Mouse (Mus musculus): ENCODE measurements around the gene Fbxo31. TPM values are rescaled to one million over a fixed set of nuclear protein-coding genes. Genes with fewer than 3 reads are reported as not detected.
A peak's percentile ranks its signal among the peaks of the same experiment; 100 is the strongest.

Fbxo31 gene
- polyA plus RNA-seq, 1 experiment from 2014 or later, result 18.4 TPM

GRCm38 (mm10) chr8:121530639-121531038 is 48.0 kb downstream of the Fbxo31 start:
- no peaks in the 10 kb centered on the region for H3K36me3 ChIP-seq (ENCODE audit: insufficient read depth)
- no peak overlapping the region for H3K9ac ChIP-seq
- H3K4me1 ChIP-seq (ENCODE audit: insufficient read depth), result peaks cover 7% of the 10 kb centered on the region; the same call in 1 of the 2 replicates
- ATAC-seq (ENCODE audit: insufficient read depth), result no peak
- H3K9me3 ChIP-seq (ENCODE audit: low read depth, low read length), result no peaks in the 10 kb centered on the region
- WGBS, result 74% methylated on average over 10 of the region's 10 CpGs
- no peak overlapping the region for H3K4me2 ChIP-seq
- no peak overlapping the region for H3K4me3 ChIP-seq (ENCODE audit: low read depth, low read length)
- no peaks in the 10 kb centered on the region for H3K27me3 ChIP-seq (ENCODE audit: insufficient read depth, low read length)
- DNase-seq, result no peak
- H3K27ac ChIP-seq (ENCODE audit: low read depth), result no peak overlapping the region
- TF ChIP-seq CTCF (IDR thresholded peaks at IDR 0.05; ENCODE audit: low read depth), result no peak

DNA sequence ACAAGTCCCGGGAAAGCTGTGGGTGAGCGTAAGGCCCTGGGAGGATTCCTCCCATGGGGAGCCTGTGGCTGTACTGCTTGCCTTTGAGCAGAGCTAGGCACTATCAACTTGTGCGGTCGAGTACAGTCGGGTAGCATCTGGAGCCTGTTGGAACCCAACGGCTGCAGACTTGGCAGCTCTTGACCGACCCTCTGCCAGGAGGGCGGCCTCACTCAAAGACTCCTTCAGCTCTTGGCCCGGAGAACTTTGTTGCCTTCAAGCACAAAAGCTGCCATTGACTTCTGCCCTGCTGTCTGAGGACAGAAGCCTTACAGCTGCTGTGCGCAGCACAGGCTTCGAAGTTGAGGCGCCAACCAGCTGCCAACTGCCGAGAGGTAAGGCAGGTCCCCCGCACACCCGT is 49.8 kb downstream of the Fbxo31 start:
- no peaks in the 10 kb centered on the region for H3K36me3 ChIP-seq (ENCODE audit: insufficient read depth)
- H3K9me3 ChIP-seq (ENCODE audit: low read depth, low read length), result no peaks in the 10 kb centered on the region
- H3K9ac ChIP-seq, result no peak overlapping the region
- peak overlapping the region; percentile 60 for H3K27ac ChIP-seq (ENCODE audit: low read depth)
- no peaks in the 10 kb centered on the region for H3K27me3 ChIP-seq (ENCODE audit: insufficient read depth, low read length)
- no peak overlapping the region for H3K4me2 ChIP-seq
- peaks cover 13% of the 10 kb centered on the region for H3K4me1 ChIP-seq (ENCODE audit: insufficient read depth)
- no peak for TF ChIP-seq CTCF (IDR thresholded peaks at IDR 0.05; ENCODE audit: low read depth)
- peak; percentile 80 for ATAC-seq (ENCODE audit: insufficient read depth)
- peak; percentile 89 for DNase-seq
- no peak overlapping the region for H3K4me3 ChIP-seq (ENCODE audit: low read depth, low read length)
- WGBS, result 55% methylated on average over 15 of the region's 15 CpGs

DNA sequence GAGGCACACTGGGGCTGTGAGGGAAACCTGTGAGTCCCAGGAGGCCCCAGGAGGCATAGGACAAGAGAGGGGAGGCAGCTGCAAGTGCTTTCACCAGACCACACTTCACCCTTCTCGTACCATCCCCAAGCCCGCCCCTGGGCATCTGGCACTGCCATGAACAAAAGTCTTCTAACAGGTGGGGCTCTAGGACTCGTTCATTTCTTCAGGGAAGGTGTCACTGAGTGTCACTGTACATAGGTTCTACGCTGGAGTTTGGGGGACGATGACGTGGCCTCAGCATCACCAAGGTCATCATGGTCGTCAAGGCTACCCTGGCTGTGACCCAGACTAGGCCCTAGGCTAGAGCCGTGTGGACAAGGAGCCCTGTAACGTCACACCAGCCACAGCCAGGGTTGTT is 50.9 kb downstream of the Fbxo31 start:
- 78% methylated on average over 9 of the region's 9 CpGs for WGBS
- H3K27ac ChIP-seq (ENCODE audit: low read depth), result peak overlapping the region; percentile 12; the same call in 1 of the 2 replicates
- H3K9me3 ChIP-seq (ENCODE audit: low read depth, low read length), result no peaks in the 10 kb centered on the region
- no peak overlapping the region for H3K4me2 ChIP-seq
- no peak for TF ChIP-seq CTCF (IDR thresholded peaks at IDR 0.05; ENCODE audit: low read depth)
- DNase-seq, result no peak
- ATAC-seq (ENCODE audit: insufficient read depth), result no peak
- no peaks in the 10 kb centered on the region for H3K27me3 ChIP-seq (ENCODE audit: insufficient read depth, low read length)
- no peak overlapping the region for H3K9ac ChIP-seq
- peaks cover 13% of the 10 kb centered on the region for H3K4me1 ChIP-seq (ENCODE audit: insufficient read depth)
- H3K36me3 ChIP-seq (ENCODE audit: insufficient read depth), result no peaks in the 10 kb centered on the region
- no peak overlapping the region for H3K4me3 ChIP-seq (ENCODE audit: low read depth, low read length)

- Histone ChIP-seq H3K9ac (no peak overlapping the region), H3K9me3 (ENCODE audit: low read depth, low read length) (no peaks in the 10 kb centered on the region), H3K36me3 (ENCODE audit: insufficient read depth) (no peaks in the 10 kb centered on the region), H3K27ac (ENCODE audit: low read depth) (peak overlapping the region; percentile 46; the same call in 1 of the 2 replicates), H3K4me3 (ENCODE audit: low read depth, low read length) (no peak overlapping the region), H3K4me2 (no peak overlapping the region), H3K27me3 (ENCODE audit: insufficient read depth, low read length) (no peaks in the 10 kb centered on the region), H3K4me1 (ENCODE audit: insufficient read depth) (peaks cover 13% of the 10 kb centered on the region)
- peak; percentile 55 for DNase-seq
- 37% methylated on average over 6 of the region's 6 CpGs for WGBS
- no peak for TF ChIP-seq CTCF (IDR thresholded peaks at IDR 0.05; ENCODE audit: low read depth)
- ATAC-seq (ENCODE audit: insufficient read depth), result peak; percentile 10; the same call in 1 of the 2 replicates
Measured at GRCm38 (mm10) chr8:121526811-121527550, 51.6 kb downstream of the Fbxo31 start.

DNA sequence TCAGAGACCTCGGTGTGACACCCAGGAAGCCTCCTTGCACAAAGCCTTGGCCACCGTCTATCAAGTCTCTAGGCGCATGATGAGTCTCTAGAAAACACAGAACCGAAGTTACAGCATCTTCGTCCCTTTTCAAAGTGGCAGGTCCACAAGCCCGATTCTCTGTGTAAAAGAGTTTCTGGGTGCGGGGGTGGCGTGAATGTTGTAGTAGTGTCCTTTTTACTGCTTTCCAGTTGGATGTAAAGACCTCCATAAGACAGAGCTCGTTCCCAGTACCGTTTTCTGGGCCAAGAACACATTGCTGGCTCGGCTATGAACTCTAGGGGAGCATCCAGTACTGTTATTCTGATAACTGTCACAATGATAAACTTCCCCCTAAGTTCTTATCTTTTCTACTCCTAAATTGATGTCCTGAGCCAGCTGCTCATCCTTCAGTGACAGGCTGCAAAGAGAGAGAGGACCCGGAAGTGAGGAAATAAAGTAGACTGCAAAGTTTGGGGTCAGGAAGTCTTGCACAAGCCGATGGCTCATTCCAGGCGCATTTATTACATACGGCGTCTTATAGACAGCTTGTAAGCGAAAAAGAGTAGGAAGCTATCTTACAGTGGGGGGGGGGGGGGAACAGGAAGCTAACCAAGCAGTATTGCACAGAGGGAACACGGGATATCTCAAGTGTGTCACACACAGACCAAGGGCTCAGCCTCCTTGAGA is 53.3 kb downstream of the Fbxo31 start:
- 47% methylated on average over 18 of the region's 18 CpGs for WGBS
- DNase-seq (peak; percentile 67), ATAC-seq (ENCODE audit: insufficient read depth) (no peak)
- H3K9me3 ChIP-seq (ENCODE audit: low read depth, low read length), result no peaks in the 10 kb centered on the region
- H3K27me3 ChIP-seq (ENCODE audit: insufficient read depth, low read length), result no peaks in the 10 kb centered on the region
- no peak overlapping the region for H3K9ac ChIP-seq
- H3K4me3 ChIP-seq (ENCODE audit: low read depth, low read length), result no peak overlapping the region
- H3K4me2 ChIP-seq, result no peak overlapping the region
- no peak overlapping the region for H3K27ac ChIP-seq (ENCODE audit: low read depth)
- H3K36me3 ChIP-seq (ENCODE audit: insufficient read depth), result no peaks in the 10 kb centered on the region
- H3K4me1 ChIP-seq (ENCODE audit: insufficient read depth), result peaks cover 13% of the 10 kb centered on the region
- no peak for TF ChIP-seq CTCF (IDR thresholded peaks at IDR 0.05; ENCODE audit: low read depth)

DNA sequence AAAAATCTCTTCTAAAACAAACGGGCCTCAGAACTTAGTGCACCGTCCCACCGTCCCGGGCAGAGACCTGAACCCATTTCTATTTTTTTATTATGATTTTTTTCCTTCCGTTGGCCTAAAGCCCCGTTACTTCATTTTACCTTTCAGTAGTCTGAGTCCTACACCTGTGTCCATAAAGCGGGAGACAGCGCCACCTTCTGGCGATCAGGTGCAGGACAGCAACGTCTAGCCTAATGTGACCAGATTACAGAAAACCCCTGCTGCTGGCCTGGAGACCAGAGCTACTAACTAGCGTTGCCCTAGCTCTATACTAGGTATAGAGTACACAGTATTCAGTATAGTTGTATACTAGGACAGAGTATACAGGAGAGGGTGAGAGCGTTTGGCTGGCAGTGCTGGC is 65.2 kb downstream of the Fbxo31 start:
- no peak overlapping the region for H3K4me2 ChIP-seq
- H3K4me1 ChIP-seq (ENCODE audit: insufficient read depth), result no peaks in the 10 kb centered on the region
- DNase-seq (peak; percentile 92), ATAC-seq (ENCODE audit: insufficient read depth) (peak; percentile 78)
- H3K27ac ChIP-seq (ENCODE audit: low read depth), result no peak overlapping the region
- H3K9me3 ChIP-seq (ENCODE audit: low read depth, low read length), result no peaks in the 10 kb centered on the region
- TF ChIP-seq CTCF (IDR thresholded peaks at IDR 0.05; ENCODE audit: low read depth), result peak; percentile 96
- H3K9ac ChIP-seq, result no peak overlapping the region
- H3K36me3 ChIP-seq (ENCODE audit: insufficient read depth), result no peaks in the 10 kb centered on the region
- 5% methylated on average over 12 of the region's 12 CpGs for WGBS
- H3K4me3 ChIP-seq (ENCODE audit: low read depth, low read length), result no peak overlapping the region
- no peaks in the 10 kb centered on the region for H3K27me3 ChIP-seq (ENCODE audit: insufficient read depth, low read length)

GRCm38 (mm10) chr8:121511751-121512150 is 66.9 kb downstream of the Fbxo31 start:
- TF ChIP-seq CTCF (IDR thresholded peaks at IDR 0.05; ENCODE audit: low read depth), result no peak
- ATAC-seq (ENCODE audit: insufficient read depth), result no peak
- WGBS, result 52% methylated on average over 9 of the region's 9 CpGs
- no peaks in the 10 kb centered on the region for H3K4me1 ChIP-seq (ENCODE audit: insufficient read depth)
- no peaks in the 10 kb centered on the region for H3K36me3 ChIP-seq (ENCODE audit: insufficient read depth)
- H3K9me3 ChIP-seq (ENCODE audit: low read depth, low read length), result no peaks in the 10 kb centered on the region
- no peaks in the 10 kb centered on the region for H3K27me3 ChIP-seq (ENCODE audit: insufficient read depth, low read length)
- H3K9ac ChIP-seq, result no peak overlapping the region
- no peak overlapping the region for H3K4me2 ChIP-seq
- no peak for DNase-seq
- H3K27ac ChIP-seq (ENCODE audit: low read depth), result no peak overlapping the region
- H3K4me3 ChIP-seq (ENCODE audit: low read depth, low read length), result no peak overlapping the region

Other genes starting within 250 kb of the Fbxo31 start
- gene 1700018B08Rik, start 34.5 kb downstream of the Fbxo31 start, polyA plus RNA-seq (2014; fragmentation: Nextera tagmentation; extraction: Ambion mirVana), result not detected in 2 replicates
- 198 and 202 TPM in 2 replicates for gene Map1lc3b, start 11.6 kb upstream of the Fbxo31 start, polyA plus RNA-seq (2014; fragmentation: Nextera tagmentation; extraction: Ambion mirVana)
- gene Zcchc14, start 74.1 kb upstream of the Fbxo31 start, polyA plus RNA-seq (2014; fragmentation: Nextera tagmentation; extraction: Ambion mirVana), result 23.0 and 25.0 TPM in 2 replicates
- gene Jph3, start 150.8 kb upstream of the Fbxo31 start, polyA plus RNA-seq (2014; fragmentation: Nextera tagmentation; extraction: Ambion mirVana), result 0.22 and 0.42 TPM in 2 replicates